Mouse (Mus musculus) embryo, embryonic 9.5 days (tissue): ENCODE data around the gene 1810037I17Rik.

Experiments used
- DNase-seq: peaks from one replicate; pipeline ENCODE4 v3.0.0-alpha.2; 2017; ENCODE audit errors: extremely low spot score

1810037I17Rik gene

GRCm38 (mm10) chr3:122924009-122924914 is at the start of gene 1810037I17Rik:
Gene 1810037I17Rik (plus strand): TSS chr3:122924203.
- peak; percentile 98 for DNase-seq

- no peak for DNase-seq
Observed at GRCm38 (mm10) chr3:122876870-122877269, 47.1 kb upstream of the 1810037I17Rik start.

GRCm38 (mm10) chr3:122877543-122877942 is 46.5 kb upstream of the 1810037I17Rik start:
- no peak for DNase-seq

GRCm38 (mm10) chr3:122878705-122879315 is 45.2 kb upstream of the 1810037I17Rik start:
- DNase-seq: no peak

- DNase-seq: no peak
Observed at GRCm38 (mm10) chr3:122887505-122888301, 36.3 kb upstream of the 1810037I17Rik start.

GRCm38 (mm10) chr3:122888371-122888819 is 35.6 kb upstream of the 1810037I17Rik start:
- no peak for DNase-seq

GRCm38 (mm10) chr3:122894772-122895171 is 29.2 kb upstream of the 1810037I17Rik start, which contains the start of gene Fabp2:
Gene Fabp2 (plus strand): TSS chr3:122895072.
- no peak for DNase-seq

- DNase-seq: no peak
Observed at GRCm38 (mm10) chr3:122895189-122895731, 28.7 kb upstream of the 1810037I17Rik start.

- no peak for DNase-seq
Observed at GRCm38 (mm10) chr3:122898254-122898653, 25.7 kb upstream of the 1810037I17Rik start.

GRCm38 (mm10) chr3:122903746-122904433 is 20.1 kb upstream of the 1810037I17Rik start:
- DNase-seq: peak; percentile 63

- no peak for DNase-seq
Observed at GRCm38 (mm10) chr3:122907841-122908240, 16.2 kb upstream of the 1810037I17Rik start.

- no peak for DNase-seq
Observed at GRCm38 (mm10) chr3:122915493-122915892, 8.5 kb upstream of the 1810037I17Rik start.

- DNase-seq: no peak
Observed at GRCm38 (mm10) chr3:122916191-122916680, 7.8 kb upstream of the 1810037I17Rik start.

GRCm38 (mm10) chr3:122918672-122919071 is 5.3 kb upstream of the 1810037I17Rik start:
- DNase-seq: no peak

- DNase-seq: no peak
Observed at GRCm38 (mm10) chr3:122919260-122919659, 4.7 kb upstream of the 1810037I17Rik start, which contains the start of gene Gm10959. Gene Gm10959 (minus strand): TSS chr3:122919360.

GRCm38 (mm10) chr3:122920572-122921435 is 3.2 kb upstream of the 1810037I17Rik start:
- DNase-seq: no peak

- no peak for DNase-seq
Observed at GRCm38 (mm10) chr3:122921676-122922527, 2.1 kb upstream of the 1810037I17Rik start.

GRCm38 (mm10) chr3:122923147-122923546 is 856 bp upstream of the 1810037I17Rik start:
- DNase-seq: peak; percentile 7

- no peak for DNase-seq
Observed at GRCm38 (mm10) chr3:122929723-122930122, 5.7 kb downstream of the 1810037I17Rik start.
